29 mouse cellular contexts compared by ENCODE assay signal in the genomic region with DNA sequence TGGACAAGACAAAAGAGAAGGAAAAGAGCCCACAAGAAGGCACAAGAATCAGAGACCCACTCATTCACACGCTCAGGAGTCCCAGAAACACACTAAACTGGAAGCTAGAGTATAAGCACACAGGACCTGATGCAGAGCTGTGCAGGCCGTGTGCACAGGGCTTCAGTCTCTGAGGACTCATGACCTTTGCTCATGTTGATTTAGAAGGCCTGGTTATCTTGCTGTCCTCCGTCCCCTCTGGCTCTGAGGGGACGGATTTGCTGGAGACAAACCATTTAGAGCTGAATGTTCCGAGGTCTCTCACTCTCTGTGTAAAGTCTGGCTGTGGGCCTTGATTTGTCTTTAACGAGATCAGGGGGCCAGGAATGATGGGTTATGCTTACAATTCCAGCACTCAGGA. TPM values are rescaled to one million over a fixed set of nuclear protein-coding genes. Genes with fewer than 3 reads are reported as not detected.
A peak's percentile ranks its signal among the peaks of the same experiment; 100 is the strongest.
DNase-seq lines count a peak whose midpoint lies in the region; ATAC-seq lines count a peak whose summit lies in the region.
"Had no signal": no experiment of that assay in that cellular context is flagged by ENCODE, and none has a peak within 500 bp of the region (broad histone marks: within the 10 kb centered on the region; RNA-seq: fewer than 3 reads in every experiment).

No protein-coding gene starts in this region.

- H3K27me3 ChIP-seq in forebrain, embryonic 10.5 days (ENCODE audit: poor library complexity, severe bottlenecking), result no peaks in the 10 kb centered on the region
- H3K27me3 ChIP-seq in forebrain, embryonic 15.5 days, result no peaks in the 10 kb centered on the region
- no peaks in the 10 kb centered on the region for H3K27me3 ChIP-seq in megakaryocyte, embryonic 14.5 days (replicated peaks)
- no peaks in the 10 kb centered on the region for H3K27me3 ChIP-seq in liver, embryonic 15.5 days
- H3K27me3 ChIP-seq: embryonic facial prominence, embryonic 15.5 days; heart, embryonic 12.5 days; intestine, embryonic 15.5 days; lung, embryonic 15.5 days; midbrain, embryonic 13.5 days had no signal

- no peak for DNase-seq in forebrain, embryonic 10.5 days (ENCODE audit: extremely low spot score, low spot score)
- DNase-seq in B cell, adult 2 months, result no peak
- DNase-seq in urinary bladder, postnatal 36 days (ENCODE audit: low spot score in 2 of 2), result no peak
- DNase-seq: adrenal gland, postnatal 10 days; cerebellum, adult 8-10 months; cerebellum, postnatal 25 days; gastrocnemius, postnatal 25 days; heart, adult 18-20 months; kidney, adult 8-10 months; kidney, postnatal 10 days; layer of hippocampus, postnatal 36 days; left cerebral cortex, postnatal 4 days; right cerebral cortex, adult 18-20 months; spleen, adult 18-20 months; thymus, adult 2 months; thymus, postnatal 36 days had no signal

- no peak overlapping the region for H3K27ac ChIP-seq in forebrain, embryonic 10.5 days
- no peak overlapping the region for H3K27ac ChIP-seq in forebrain, embryonic 15.5 days (replicated peaks)
- no peak overlapping the region for H3K27ac ChIP-seq in liver, embryonic 15.5 days (replicated peaks)
- H3K27ac ChIP-seq: embryonic facial prominence, embryonic 10.5 days; embryonic facial prominence, embryonic 15.5 days; intestine, embryonic 15.5 days; lung, embryonic 15.5 days; midbrain, embryonic 13.5 days had no signal

- ATAC-seq in forebrain, embryonic 15.5 days (replicated peaks), result no peak
- ATAC-seq in megakaryocyte, adult 5-6 weeks (ENCODE audit: poor library complexity, severe bottlenecking), result no peak
- 0 out of 2 replicates have a peak, but pooled peaks have one; percentile 29 for ATAC-seq in liver, embryonic 15.5 days (ENCODE audit: insufficient read depth)
- ATAC-seq: forebrain, embryonic 14.5 days; hindbrain, embryonic 16.5 days; intestine, embryonic 15.5 days; midbrain, embryonic 13.5 days had no signal

- no peak overlapping the region for H3K4me2 ChIP-seq in forebrain, embryonic 15.5 days (replicated peaks)
- peak overlapping the region; percentile 25; the same call in 1 of the 2 replicates for H3K4me2 ChIP-seq in liver, embryonic 15.5 days

- H3K9me3 ChIP-seq in forebrain, embryonic 10.5 days, result no peaks in the 10 kb centered on the region
- H3K9me3 ChIP-seq in forebrain, embryonic 15.5 days, result no peaks in the 10 kb centered on the region
- H3K9me3 ChIP-seq in megakaryocyte, embryonic 14.5 days, result no peaks in the 10 kb centered on the region
- H3K9me3 ChIP-seq in liver, embryonic 15.5 days (replicated peaks), result no peaks in the 10 kb centered on the region
- H3K9me3 ChIP-seq: embryonic facial prominence, embryonic 10.5 days; embryonic facial prominence, embryonic 15.5 days; G1E; heart, embryonic 12.5 days; intestine, embryonic 15.5 days; lung, embryonic 15.5 days; midbrain, embryonic 13.5 days had no signal

- WGBS in forebrain, embryonic 10.5 days, result 90% methylated on average over 6 of the region's 6 CpGs
- 88% methylated on average over 6 of the region's 6 CpGs for WGBS in forebrain, embryonic 15.5 days
- WGBS in liver, embryonic 15.5 days (ENCODE audit: insufficient replicate concordance), result 56% methylated on average over 6 of the region's 6 CpGs

- H3K9ac ChIP-seq in forebrain, embryonic 15.5 days (replicated peaks), result no peak overlapping the region
- H3K9ac ChIP-seq in liver, embryonic 15.5 days, result no peak overlapping the region
- H3K9ac ChIP-seq: embryonic facial prominence, embryonic 15.5 days; heart, embryonic 12.5 days had no signal

- H3K4me3 ChIP-seq in forebrain, embryonic 10.5 days, result peak overlapping the region; percentile 61; the same call in 1 of the 2 replicates
- no peak overlapping the region for H3K4me3 ChIP-seq in forebrain, embryonic 15.5 days
- peak overlapping the region; percentile 71 for H3K4me3 ChIP-seq in megakaryocyte, embryonic 14.5 days (replicated peaks)
- H3K4me3 ChIP-seq in liver, embryonic 15.5 days (replicated peaks), result no peak overlapping the region
- H3K4me3 ChIP-seq: intestine, embryonic 15.5 days had no signal

- peaks cover 30% of the 10 kb centered on the region for H3K36me3 ChIP-seq in forebrain, embryonic 10.5 days (replicated peaks)
- H3K36me3 ChIP-seq in forebrain, embryonic 15.5 days, result peaks cover 13% of the 10 kb centered on the region; the same call in 1 of the 2 replicates
- H3K36me3 ChIP-seq in megakaryocyte, embryonic 14.5 days (replicated peaks; ENCODE audit: low read length), result peaks cover 42% of the 10 kb centered on the region
- H3K36me3 ChIP-seq in liver, embryonic 15.5 days (replicated peaks), result peaks cover 16% of the 10 kb centered on the region
- H3K36me3 ChIP-seq: embryonic facial prominence, embryonic 15.5 days; intestine, embryonic 15.5 days had no signal

- peaks cover 19% of the 10 kb centered on the region for H3K4me1 ChIP-seq in forebrain, embryonic 10.5 days
- peaks cover 21% of the 10 kb centered on the region for H3K4me1 ChIP-seq in forebrain, embryonic 15.5 days
- peaks cover 28% of the 10 kb centered on the region for H3K4me1 ChIP-seq in megakaryocyte, embryonic 14.5 days
- H3K4me1 ChIP-seq in liver, embryonic 15.5 days (replicated peaks), result peaks cover 24% of the 10 kb centered on the region

RNA-seq across cellular contexts. Expression of a gene that starts 1.7 kb away (rescaled TPM):
- 37.5 and 38.3 TPM in 2 replicates for polyA plus RNA-seq in forebrain, embryonic 10.5 days (2016; fragmentation: Nextera tagmentation; extraction: Ambion mirVana)
- polyA plus RNA-seq in forebrain, embryonic 15.5 days (2015; fragmentation: Nextera tagmentation; extraction: Ambion mirVana), result 64.7 and 67.1 TPM in 2 replicates
- 1.5 TPM in 1 of 2 replicates, not detected in the other for polyA plus RNA-seq in megakaryocyte, embryonic 14.5 days (2012; ENCODE audit: insufficient read depth, low replicate concordance)
- total RNA-seq in megakaryocyte, adult 5-6 weeks (2015), result 20.1 and 27.0 TPM in 2 replicates
- total RNA-seq in megakaryocyte, adult 5-6 weeks (2017), result 12.1 and 14.8 TPM in 2 replicates
- 13.0 and 14.1 TPM in 2 replicates for polyA plus RNA-seq in liver, embryonic 15.5 days (2015; fragmentation: Nextera tagmentation; extraction: Ambion mirVana)

RNA-seq across cellular contexts. Expression of a gene that starts 14.4 kb away (rescaled TPM):
- polyA plus RNA-seq in forebrain, embryonic 10.5 days (2016; fragmentation: Nextera tagmentation; extraction: Ambion mirVana), result 31.2 and 33.3 TPM in 2 replicates
- polyA plus RNA-seq in forebrain, embryonic 15.5 days (2015; fragmentation: Nextera tagmentation; extraction: Ambion mirVana), result 27.7 and 28.1 TPM in 2 replicates
- 4.0 and 12.3 TPM in 2 replicates for polyA plus RNA-seq in megakaryocyte, embryonic 14.5 days (2012; ENCODE audit: insufficient read depth, low replicate concordance)
- 65.2 and 73.3 TPM in 2 replicates for total RNA-seq in megakaryocyte, adult 5-6 weeks (2015)
- total RNA-seq in megakaryocyte, adult 5-6 weeks (2017), result 38.4 and 46.1 TPM in 2 replicates
- 9.4 and 11.1 TPM in 2 replicates for polyA plus RNA-seq in liver, embryonic 15.5 days (2015; fragmentation: Nextera tagmentation; extraction: Ambion mirVana)

RNA-seq across cellular contexts. Expression of a gene that starts 44.3 kb away (rescaled TPM):
- polyA plus RNA-seq in forebrain, embryonic 10.5 days (2016; fragmentation: Nextera tagmentation; extraction: Ambion mirVana), result 7.8 and 8.5 TPM in 2 replicates
- 9.0 and 9.2 TPM in 2 replicates for polyA plus RNA-seq in forebrain, embryonic 15.5 days (2015; fragmentation: Nextera tagmentation; extraction: Ambion mirVana)
- polyA plus RNA-seq in megakaryocyte, embryonic 14.5 days (2012; ENCODE audit: insufficient read depth, low replicate concordance), result 6.3 and 10.0 TPM in 2 replicates
- total RNA-seq in megakaryocyte, adult 5-6 weeks (2015), result 28.4 and 30.3 TPM in 2 replicates
- total RNA-seq in megakaryocyte, adult 5-6 weeks (2017), result 32.8 and 33.6 TPM in 2 replicates
- 3.6 and 4.0 TPM in 2 replicates for polyA plus RNA-seq in liver, embryonic 15.5 days (2015; fragmentation: Nextera tagmentation; extraction: Ambion mirVana)

Comparison
In these comparisons a context has a peak if more than half of its experiments do, and no peak if none do; other contexts are left out.
1. H3K4me3 ChIP-seq: peak in forebrain, embryonic 10.5 days (single experiment) and megakaryocyte, embryonic 14.5 days (single experiment); none in forebrain, embryonic 15.5 days (single experiment) and liver, embryonic 15.5 days (single experiment).